Mouse (Mus musculus) midbrain, embryonic 10.5 days (tissue): ENCODE results near the gene Snx15. TPM values are rescaled to one million over a fixed set of nuclear protein-coding genes. Genes with fewer than 3 reads are reported as not detected.

Experiments used
- DNase-seq: peaks from one replicate; pipeline ENCODE4 v3.0.0-alpha.2; 2017; ENCODE audit warnings: low spot score
- H3K27ac ChIP-seq: fragments of 300-500 bp; sonication (generic); replicated peaks from 2 replicates; pipeline ENCODE4 v1.5.1; 2016; ENCODE audit warnings: mild to moderate bottlenecking
- H3K27me3 ChIP-seq: fragments of 300-500 bp; sonication (generic); 2 replicates; pipeline ENCODE4 v1.6.1; 2016; ENCODE audit warnings: low read depth, mild to moderate bottlenecking; ENCODE audit not compliant: poor library complexity, severe bottlenecking
- H3K36me3 ChIP-seq: fragments of 300-500 bp; sonication (generic); 2 replicates; pipeline ENCODE4 v1.6.1; 2016; ENCODE audit warnings: mild to moderate bottlenecking, moderate library complexity
- H3K4me1 ChIP-seq: fragments of 300-500 bp; sonication (generic); 2 replicates; pipeline ENCODE4 v1.6.1; 2016
- H3K4me3 ChIP-seq: fragments of 300-500 bp; sonication (generic); 2 replicates; pipeline ENCODE4 v1.5.1; 2016; ENCODE audit warnings: mild to moderate bottlenecking, moderate library complexity
- H3K9me3 ChIP-seq: fragments of 300-500 bp; sonication (generic); replicated peaks from 2 replicates; pipeline ENCODE4 v1.6.1; 2016; ENCODE audit warnings: mild to moderate bottlenecking
- WGBS: fragments of 180-500 bp; shearing (Covaris S2); methylation state at CpG from one replicate; pipeline ENCODE4 v1.1.7; 2016; 5-methylcytosine and 5-hydroxymethylcytosine counted together
- polyA plus RNA-seq: library from polyadenylated mRNA; unstranded; fragments of >200 nt; fragmentation: Nextera tagmentation; extraction: Ambion mirVana; gene quantifications from 2 replicates; pipeline ENCODE4 v1.2.1, GENCODE M21; 2016

Gene Snx15
- 24.0 and 28.9 TPM in 2 replicates for polyA plus RNA-seq

DNA sequence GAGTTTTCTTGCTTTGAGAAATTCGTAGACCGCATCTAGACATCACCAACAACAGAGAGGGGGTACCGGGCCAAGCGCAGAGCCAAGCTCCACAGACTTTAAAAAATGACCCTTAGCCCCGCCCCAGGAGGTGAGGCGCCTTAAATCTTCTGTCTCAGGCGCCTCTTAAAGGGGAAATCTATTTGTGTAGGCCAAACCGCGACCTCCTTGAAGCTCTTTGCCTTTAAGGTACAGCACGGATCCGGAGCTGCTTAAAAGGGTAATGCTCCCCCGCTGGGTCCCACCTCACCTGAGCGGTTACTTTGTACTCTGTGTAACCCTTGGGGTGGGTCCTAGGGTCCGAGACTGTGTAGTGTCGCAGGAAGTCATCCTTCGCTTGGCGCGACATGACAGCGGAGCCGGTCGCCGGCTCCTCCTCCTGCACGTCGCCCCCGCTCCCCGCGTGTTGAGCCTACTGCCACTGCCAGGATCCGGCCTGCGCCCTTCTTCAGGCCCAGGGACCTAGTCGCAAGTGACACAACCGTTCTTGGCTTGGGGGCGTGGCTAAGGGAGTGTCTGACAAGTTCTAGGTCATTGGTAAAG lies at the start of gene Snx15:
Gene Snx15 (minus strand): TSS at position 545 of the 582 bp plus-strand sequence.
- Histone ChIP-seq H3K36me3 (no peaks in the 10 kb centered on the region), H3K9me3 (no peaks in the 10 kb centered on the region), H3K27me3 (no peaks in the 10 kb centered on the region), H3K4me3 (peak within 1 kb of the TSS; percentile 61), H3K27ac (peak within 1 kb of the TSS; percentile 80), H3K4me1 (peaks cover 13% of the 10 kb centered on the region)
- peak; percentile 90 for DNase-seq
- WGBS: under 1% methylated on average over 32 of the region's 32 CpGs

DNA sequence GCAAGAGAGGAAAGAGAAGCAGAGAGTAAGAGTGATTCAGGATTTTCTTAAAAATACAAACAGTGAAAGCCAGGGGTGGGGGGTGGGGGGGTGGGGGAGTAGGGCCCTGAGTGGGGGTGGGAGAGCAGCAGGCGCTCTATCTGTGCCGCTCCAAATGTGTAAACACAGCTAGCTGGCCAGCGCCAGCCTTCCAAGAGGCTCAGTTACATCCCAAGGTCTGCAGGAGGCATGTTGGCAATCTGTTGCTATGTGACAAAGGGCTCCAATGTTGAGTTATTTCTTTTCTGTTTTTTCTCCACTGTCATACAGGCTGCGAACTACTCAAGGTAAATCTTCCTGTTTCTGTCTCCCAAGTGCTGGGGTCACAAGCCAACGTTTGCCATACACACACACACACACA lies 46.7 kb upstream of the Snx15 start:
- 47% methylated on average over 5 of the region's 5 CpGs for WGBS
- H3K4me1 ChIP-seq: peaks cover 6% of the 10 kb centered on the region
- peaks cover 5% of the 10 kb centered on the region; the same call in 1 of the 2 replicates for H3K9me3 ChIP-seq
- 0 out of 2 replicates have a peak overlapping the region, but pooled peaks have one; percentile 55 for H3K27ac ChIP-seq
- DNase-seq: no peak
- H3K36me3 ChIP-seq: no peaks in the 10 kb centered on the region
- H3K27me3 ChIP-seq: no peaks in the 10 kb centered on the region
- no peak overlapping the region for H3K4me3 ChIP-seq

DNA sequence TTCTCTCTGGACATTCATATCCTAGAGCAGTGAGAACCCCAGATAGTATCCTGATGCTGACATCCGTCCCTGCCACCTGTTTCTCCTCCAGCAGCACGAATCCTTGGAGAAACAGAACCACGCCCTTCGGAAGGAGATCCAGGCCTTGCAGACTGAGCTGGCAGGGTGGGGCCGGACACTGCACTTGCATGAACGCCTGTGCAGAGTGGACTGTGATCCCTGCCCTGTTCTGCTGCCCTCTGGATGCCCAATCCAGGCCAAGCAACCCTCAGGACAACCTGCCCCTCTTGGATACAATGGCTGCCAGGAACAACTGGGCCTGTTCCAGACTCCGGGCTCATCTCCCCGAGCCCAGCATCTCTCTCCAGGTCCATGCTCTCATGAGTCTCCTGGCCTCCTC lies 43.1 kb upstream of the Snx15 start:
- 89% methylated on average over 8 of the region's 8 CpGs for WGBS
- H3K36me3 ChIP-seq: no peaks in the 10 kb centered on the region
- H3K4me3 ChIP-seq: no peak overlapping the region
- H3K4me1 ChIP-seq: peaks cover 6% of the 10 kb centered on the region
- H3K27ac ChIP-seq: no peak overlapping the region
- H3K9me3 ChIP-seq: no peaks in the 10 kb centered on the region
- H3K27me3 ChIP-seq: no peaks in the 10 kb centered on the region
- DNase-seq: no peak

DNA sequence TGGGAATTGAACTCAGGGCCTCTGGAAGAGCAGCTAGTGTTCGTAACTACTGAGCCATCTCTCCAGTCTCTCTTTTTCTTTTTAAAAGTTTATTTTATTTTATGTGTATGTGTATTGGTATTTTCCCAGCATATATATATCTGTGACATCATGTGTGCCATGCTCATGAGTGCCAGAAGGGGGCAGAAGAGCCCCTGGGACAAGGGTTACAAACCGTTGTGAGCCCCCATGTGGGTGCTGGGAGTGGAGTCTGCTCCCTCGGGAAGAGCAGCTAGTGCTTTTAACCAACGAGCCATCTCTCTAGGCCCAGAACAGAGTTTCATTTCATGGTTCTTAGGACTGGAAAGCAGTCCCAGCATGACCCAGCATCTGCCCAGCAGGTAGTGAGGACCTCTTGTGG lies 38.6 kb upstream of the Snx15 start:
- DNase-seq: no peak
- no peaks in the 10 kb centered on the region for H3K27me3 ChIP-seq
- no peak overlapping the region for H3K4me3 ChIP-seq
- H3K9me3 ChIP-seq: no peaks in the 10 kb centered on the region
- H3K36me3 ChIP-seq: no peaks in the 10 kb centered on the region
- H3K4me1 ChIP-seq: no peaks in the 10 kb centered on the region
- WGBS: 70% methylated on average over 4 of the region's 4 CpGs
- H3K27ac ChIP-seq: no peak overlapping the region

DNA sequence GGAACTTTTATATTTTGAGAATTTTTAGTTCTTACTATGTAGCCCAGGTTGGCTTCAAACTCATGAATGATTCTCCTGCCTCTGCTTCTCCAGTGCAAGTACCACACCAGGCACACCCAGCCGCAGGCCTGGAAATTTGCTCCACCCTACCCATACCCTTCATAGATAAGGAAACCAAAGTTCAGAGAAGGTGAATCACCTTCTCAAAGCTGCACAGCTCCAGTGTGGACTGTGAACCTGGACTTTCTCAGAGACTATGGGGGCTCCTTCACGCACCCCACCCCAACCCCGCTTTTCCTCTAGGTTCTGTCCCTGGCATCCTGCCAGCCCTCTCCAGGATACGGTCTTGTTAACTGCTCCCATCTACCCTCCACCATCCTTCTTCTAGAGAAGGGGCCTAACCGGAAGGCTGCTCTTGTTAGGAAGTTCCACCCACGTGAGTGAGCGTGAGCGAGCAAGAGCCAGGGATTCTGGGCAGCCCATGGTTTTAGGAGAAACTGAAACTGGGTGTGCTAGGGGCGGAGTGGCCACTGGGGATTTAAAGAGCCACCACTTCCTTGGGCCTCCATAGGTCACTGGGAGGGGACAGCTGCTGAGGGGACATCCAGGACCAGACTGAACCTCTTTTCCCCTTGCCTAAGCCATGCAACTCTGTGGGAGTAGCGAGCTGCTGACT lies 35.9 kb upstream of the Snx15 start:
- Histone ChIP-seq H3K27ac (no peak overlapping the region), H3K4me1 (no peaks in the 10 kb centered on the region), H3K36me3 (no peaks in the 10 kb centered on the region), H3K9me3 (no peaks in the 10 kb centered on the region), H3K27me3 (no peaks in the 10 kb centered on the region), H3K4me3 (no peak overlapping the region)
- WGBS: 84% methylated on average over 10 of the region's 10 CpGs
- DNase-seq: no peak

DNA sequence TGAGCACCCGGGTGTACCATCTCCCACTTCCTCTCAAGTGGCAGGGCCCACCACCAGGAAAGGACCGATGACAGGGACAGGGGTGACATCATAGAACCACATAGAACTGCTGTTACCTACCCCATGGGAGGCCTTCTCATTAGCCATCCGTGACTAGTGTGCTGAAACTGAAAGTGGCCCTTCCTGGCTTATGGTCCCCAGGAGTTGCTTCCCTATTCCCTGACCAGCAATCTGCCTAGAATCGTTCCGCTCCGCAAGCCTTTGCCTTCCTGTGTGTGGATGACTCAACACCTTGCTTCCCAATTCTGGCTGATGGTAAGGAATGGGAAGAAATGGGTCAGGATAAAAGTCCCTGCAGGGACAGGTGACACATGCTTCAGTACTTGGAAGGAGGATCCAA lies 29.1 kb upstream of the Snx15 start:
- Histone ChIP-seq H3K27me3 (no peaks in the 10 kb centered on the region), H3K4me3 (no peak overlapping the region), H3K27ac (no peak overlapping the region), H3K4me1 (0 out of 2 replicates have a peak, but pooled peaks cover 3% of the 10 kb centered on the region), H3K9me3 (no peaks in the 10 kb centered on the region), H3K36me3 (no peaks in the 10 kb centered on the region)
- WGBS: 82% methylated on average over 6 of the region's 6 CpGs
- no peak for DNase-seq

DNA sequence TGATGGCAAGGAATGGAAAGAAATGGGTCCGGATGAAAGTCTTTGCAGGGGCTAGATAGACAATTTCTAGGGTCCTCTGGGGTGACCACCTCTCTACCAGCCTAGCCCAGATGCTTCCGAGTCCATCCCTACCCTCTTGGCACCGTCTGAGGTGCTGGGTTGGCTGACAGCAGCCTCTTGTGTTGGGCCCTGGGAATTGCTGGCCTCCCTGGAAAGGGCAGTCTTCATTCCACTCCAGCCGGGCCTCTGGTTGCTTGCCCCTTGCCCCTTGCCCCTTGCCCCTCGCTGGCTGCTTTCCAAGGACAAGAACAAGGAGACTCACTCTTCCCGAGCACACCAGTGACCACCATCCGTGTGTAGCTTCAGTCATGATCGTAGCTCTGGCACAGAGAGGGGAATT lies 28.3 kb upstream of the Snx15 start:
- Histone ChIP-seq H3K36me3 (no peaks in the 10 kb centered on the region), H3K4me3 (no peak overlapping the region), H3K27ac (no peak overlapping the region), H3K9me3 (no peaks in the 10 kb centered on the region), H3K27me3 (no peaks in the 10 kb centered on the region), H3K4me1 (0 out of 2 replicates have a peak, but pooled peaks cover 3% of the 10 kb centered on the region)
- DNase-seq: no peak
- WGBS: 72% methylated on average over 8 of the region's 8 CpGs

DNA sequence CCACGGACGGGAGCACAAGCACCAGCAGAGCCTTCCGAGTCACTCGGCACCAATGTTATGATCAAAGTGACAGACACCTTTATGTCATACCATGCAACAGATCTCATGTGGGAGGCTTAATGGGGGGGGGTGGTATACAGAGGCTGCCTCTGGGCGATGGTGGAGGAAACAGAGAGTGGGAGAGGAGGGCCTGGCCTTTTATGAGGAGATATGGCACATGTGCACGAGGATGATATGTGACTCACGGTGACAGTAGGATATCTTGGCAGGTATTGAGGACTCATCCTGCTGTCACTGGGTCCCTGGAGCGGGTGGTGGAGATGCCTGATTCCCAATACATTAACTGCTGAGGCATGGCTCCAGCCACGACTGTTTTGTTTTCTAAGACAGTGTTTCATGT lies 27.1 kb upstream of the Snx15 start:
- no peak overlapping the region for H3K4me3 ChIP-seq
- 94% methylated on average over 9 of the region's 9 CpGs for WGBS
- DNase-seq: no peak

DNA sequence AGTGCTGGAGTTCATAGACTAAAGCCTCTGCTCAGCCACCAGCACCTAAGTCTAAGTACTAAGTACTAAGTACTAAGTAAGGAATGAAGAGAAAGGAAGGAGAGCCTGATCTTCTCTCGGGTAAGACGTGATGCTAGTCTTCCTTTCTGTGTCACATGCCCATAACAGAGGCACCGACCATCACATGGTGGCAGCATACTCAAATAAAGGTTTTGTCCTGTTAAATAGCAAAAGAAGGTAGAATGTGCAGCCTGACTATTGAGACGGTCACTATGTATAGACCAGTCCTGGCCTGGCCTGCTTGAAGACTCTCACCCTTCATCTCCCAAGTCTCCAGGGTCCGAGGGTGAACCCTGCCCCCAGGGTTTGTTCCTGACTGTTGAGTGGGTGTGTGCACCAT lies 16.7 kb upstream of the Snx15 start:
- Histone ChIP-seq H3K27me3 (no peaks in the 10 kb centered on the region), H3K4me1 (peaks cover 7% of the 10 kb centered on the region), H3K36me3 (no peaks in the 10 kb centered on the region), H3K27ac (no peak overlapping the region), H3K4me3 (no peak overlapping the region), H3K9me3 (no peaks in the 10 kb centered on the region)
- WGBS: 81% methylated on average over 5 of the region's 5 CpGs
- no peak for DNase-seq

More for the DNA sequence above, 27.1 kb upstream of the Snx15 start:
- Histone ChIP-seq H3K9me3 (no peaks in the 10 kb centered on the region), H3K36me3 (no peaks in the 10 kb centered on the region), H3K27ac (no peak overlapping the region), H3K27me3 (no peaks in the 10 kb centered on the region), H3K4me1 (0 out of 2 replicates have a peak, but pooled peaks cover 3% of the 10 kb centered on the region)

DNA sequence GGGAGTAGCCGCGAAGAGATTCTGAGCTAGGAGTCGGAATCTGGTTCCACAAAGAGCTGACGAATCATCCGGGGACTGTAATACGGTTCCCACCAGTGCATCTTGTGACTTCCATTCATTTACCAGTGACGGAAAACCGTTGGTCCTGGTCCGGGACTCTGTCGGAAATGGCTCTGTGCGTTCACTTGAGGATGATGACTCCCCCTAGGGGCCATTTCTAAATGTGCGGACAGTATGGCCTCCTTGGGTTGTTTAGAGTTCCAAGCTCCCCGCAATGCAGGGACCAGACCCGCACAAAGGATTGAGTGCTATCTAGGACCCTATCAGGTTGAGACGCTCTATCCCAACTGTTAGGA lies 13.3 kb upstream of the Snx15 start, which contains the start of gene Arl2:
Gene Arl2 (minus strand): TSS at position 155 of the 356 bp plus-strand sequence.
- Histone ChIP-seq H3K4me3 (peak within 1 kb of the TSS; percentile 69), H3K4me1 (peaks cover 12% of the 10 kb centered on the region), H3K9me3 (no peaks in the 10 kb centered on the region), H3K27me3 (no peaks in the 10 kb centered on the region), H3K36me3 (peaks cover 24% of the 10 kb centered on the region), H3K27ac (peak within 1 kb of the TSS; percentile 97)
- DNase-seq: peak; percentile 87
- 0% methylated on average over 15 of the region's 15 CpGs for WGBS

DNA sequence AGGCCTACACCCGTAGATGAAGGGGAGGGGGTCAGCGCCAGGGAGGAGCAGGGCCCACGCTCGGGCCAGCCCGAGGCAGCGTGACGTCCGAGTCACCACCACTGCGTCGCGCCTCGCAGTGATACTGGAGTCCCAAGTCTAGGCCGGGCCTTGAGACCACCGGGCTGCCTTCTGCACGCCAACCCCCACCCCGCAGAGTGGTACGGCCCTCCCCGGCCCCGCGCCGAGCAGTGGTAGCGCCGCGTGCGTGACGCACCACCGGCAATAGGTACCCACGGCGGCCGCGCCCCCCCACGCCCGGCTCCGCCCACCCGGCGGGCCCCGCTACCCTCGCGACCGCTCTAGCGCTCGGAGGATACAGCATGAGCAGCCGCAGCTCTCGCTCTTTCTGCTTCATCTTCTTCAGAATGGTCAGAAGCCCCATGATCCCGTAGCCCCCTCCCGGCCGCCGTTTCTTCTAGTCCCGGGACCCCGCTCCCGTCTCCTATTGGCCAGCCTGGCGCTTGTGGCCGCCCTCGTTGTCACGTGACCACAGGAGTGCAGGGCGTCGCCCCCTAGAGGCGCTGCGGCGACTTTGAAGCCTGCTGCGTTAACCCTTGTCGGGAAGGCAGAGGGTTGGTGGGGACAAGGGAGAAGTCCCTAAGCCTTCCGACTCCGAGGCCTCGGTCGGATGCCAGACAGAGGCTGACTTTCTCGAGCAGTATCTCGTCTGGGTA lies 12.7 kb upstream of the Snx15 start, which contains the start of gene Batf2:
Gene Batf2 (plus strand): TSS at position 306 of the 716 bp plus-strand sequence.
- WGBS: under 1% methylated on average over 65 of the region's 68 CpGs
- Histone ChIP-seq H3K4me1 (peaks cover 12% of the 10 kb centered on the region), H3K9me3 (no peaks in the 10 kb centered on the region), H3K27me3 (no peaks in the 10 kb centered on the region), H3K36me3 (peaks cover 29% of the 10 kb centered on the region), H3K4me3 (peak within 1 kb of the TSS; percentile 69), H3K27ac (peak within 1 kb of the TSS; percentile 97)
- DNase-seq: peak; percentile 97

DNA sequence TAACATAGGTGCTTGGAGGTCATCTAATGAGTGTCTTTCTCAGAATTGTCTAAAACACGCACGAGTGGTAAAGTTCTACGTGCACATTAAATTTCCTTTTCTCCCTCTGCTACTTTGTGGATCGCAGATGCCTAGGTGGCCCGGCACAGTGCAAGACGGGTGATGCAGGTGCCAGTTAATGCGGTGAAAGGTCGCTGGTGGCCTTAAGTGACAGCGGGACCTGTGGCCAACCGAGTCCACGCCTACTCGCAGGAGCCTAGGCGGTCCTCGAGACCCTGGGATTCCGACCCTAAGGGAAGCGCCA lies 12.2 kb upstream of the Snx15 start:
- Histone ChIP-seq H3K4me1 (peaks cover 12% of the 10 kb centered on the region), H3K9me3 (no peaks in the 10 kb centered on the region)
- 10% methylated on average over 16 of the region's 16 CpGs for WGBS

DNA sequence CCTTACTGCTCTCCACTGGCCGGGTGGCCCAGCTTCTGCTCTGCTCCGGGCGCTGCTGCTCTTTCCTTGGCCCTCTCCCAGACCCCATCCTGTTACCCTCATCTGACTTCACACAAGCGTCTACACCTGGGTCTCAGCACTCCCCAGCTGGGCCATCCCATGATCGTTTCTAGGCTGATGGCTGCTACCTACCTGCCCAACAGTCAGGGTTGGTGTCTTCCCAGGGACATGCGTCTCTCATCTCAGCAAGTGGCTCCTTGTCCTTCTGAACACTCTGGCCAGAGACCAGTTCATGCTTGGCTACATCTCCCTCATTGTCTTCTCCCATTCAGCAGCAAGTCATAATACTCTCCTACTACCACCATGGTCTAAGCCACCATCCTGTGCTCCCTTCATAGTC lies 11.6 kb upstream of the Snx15 start:
- Histone ChIP-seq H3K27ac (peak overlapping the region; percentile 97), H3K36me3 (peaks cover 40% of the 10 kb centered on the region), H3K4me3 (peak overlapping the region; percentile 69), H3K4me1 (peaks cover 12% of the 10 kb centered on the region), H3K9me3 (no peaks in the 10 kb centered on the region), H3K27me3 (no peaks in the 10 kb centered on the region)
- no peak for DNase-seq
- 94% methylated on average over 6 of the region's 6 CpGs for WGBS

More for the DNA sequence above, 12.2 kb upstream of the Snx15 start:
- DNase-seq: no peak
- peaks cover 34% of the 10 kb centered on the region for H3K36me3 ChIP-seq
- peak overlapping the region; percentile 69 for H3K4me3 ChIP-seq
- H3K27me3 ChIP-seq: no peaks in the 10 kb centered on the region
- H3K27ac ChIP-seq: peak overlapping the region; percentile 97
